Mouse (Mus musculus) spleen, adult 2 months (tissue): ENCODE results near the gene Bmp5.

Experiments used
- CTCF ChIP-seq: fragments of 200-500 bp; IDR thresholded peaks from 2 replicates; pipeline ENCODE4 v1.5.1; 2011; ENCODE audit warnings: mild to moderate bottlenecking, inconsistent platforms; ENCODE audit not compliant: insufficient read depth, insufficient read length, insufficient replicate concordance; ENCODE audit errors: extremely low read depth
- POLR2A ChIP-seq: fragments of 200-500 bp; IDR thresholded peaks from 2 replicates; pipeline ENCODE4 v1.6.1; 2011; ENCODE audit warnings: low read depth, low read length, inconsistent platforms

DNA sequence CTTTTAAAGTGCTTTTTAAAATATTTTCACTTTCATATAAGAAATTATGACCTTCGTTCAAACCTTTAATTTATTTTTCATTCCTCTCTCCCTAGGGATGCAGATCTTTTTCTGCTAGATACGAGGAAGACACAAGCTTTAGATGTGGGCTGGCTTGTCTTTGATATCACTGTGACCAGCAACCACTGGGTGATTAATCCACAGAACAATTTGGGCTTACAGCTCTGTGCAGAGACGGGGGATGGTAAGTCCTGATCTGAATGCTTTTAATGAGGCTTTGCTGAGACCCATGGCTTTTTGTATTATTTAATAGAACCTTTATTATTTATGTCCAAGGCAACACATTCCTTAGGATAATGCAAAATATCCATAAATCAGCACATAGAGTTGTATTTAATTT, 64.3 kb downstream of the Bmp5 start:
- TF ChIP-seq CTCF = no peak
- no peak for TF ChIP-seq POLR2A
